Mouse (Mus musculus): ENCODE results near the gene Fgf4. TPM values are rescaled to one million over a fixed set of nuclear protein-coding genes. Genes with fewer than 3 reads are reported as not detected.
"Not testable (repeated sequence)": the region's sequence is repeated elsewhere in the genome, so short reads cannot be mapped to it uniquely, and the experiment has no call there.

The Fgf4 gene
- total RNA-seq, 2 experiments from 2014 or later, result 1.7 TPM; not detected in 1

DNA sequence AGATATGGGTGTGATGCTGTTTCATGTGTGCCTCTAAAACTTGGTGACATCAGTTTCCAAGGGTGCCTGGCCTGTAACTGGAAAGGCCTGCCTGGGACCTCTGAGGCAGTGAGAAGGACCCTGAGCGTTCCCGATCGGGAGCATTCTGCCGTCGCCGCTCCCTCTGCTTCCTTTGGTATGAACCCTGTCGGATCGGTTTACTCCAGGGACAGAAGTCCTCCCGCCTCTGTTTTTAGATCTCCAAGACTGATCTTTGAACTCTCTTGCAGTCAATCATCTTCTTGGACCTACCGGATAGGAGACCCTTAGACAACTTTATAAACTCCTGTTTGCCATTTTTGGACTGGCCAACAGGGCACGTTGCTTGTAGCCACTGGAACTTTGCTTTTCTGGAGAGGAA is 16.0 kb downstream of the Fgf4 start:
- no peak for ATAC-seq (replicated peaks; ENCODE audit: low FRiP score, poor library complexity, severe bottlenecking)

DNA sequence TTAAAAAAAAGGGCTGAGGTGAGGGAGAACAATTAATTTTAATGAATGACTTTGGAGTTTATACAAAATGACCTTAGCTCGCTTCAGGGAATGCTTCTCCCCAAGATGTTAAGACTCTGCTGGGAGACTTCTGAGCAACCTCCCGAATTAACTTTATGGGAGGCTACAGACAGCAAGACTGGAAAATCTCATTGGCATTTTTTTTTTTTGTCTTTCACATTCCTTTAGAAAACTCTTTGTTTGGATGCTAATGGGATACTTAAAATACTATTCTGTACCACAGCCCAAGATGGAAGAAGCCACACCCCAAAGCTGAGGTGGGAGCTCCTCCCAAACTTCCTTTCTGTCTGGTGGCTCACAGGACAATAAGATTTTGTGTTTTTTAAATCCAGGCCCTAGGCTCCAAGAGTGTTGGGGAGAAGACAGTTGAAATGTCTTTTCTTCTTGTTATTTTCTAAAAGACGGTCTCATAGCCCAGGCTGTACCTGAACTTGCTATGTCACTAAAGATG is 17.0 kb downstream of the Fgf4 start:
- no peak for ATAC-seq (replicated peaks; ENCODE audit: low FRiP score, poor library complexity, severe bottlenecking)

DNA sequence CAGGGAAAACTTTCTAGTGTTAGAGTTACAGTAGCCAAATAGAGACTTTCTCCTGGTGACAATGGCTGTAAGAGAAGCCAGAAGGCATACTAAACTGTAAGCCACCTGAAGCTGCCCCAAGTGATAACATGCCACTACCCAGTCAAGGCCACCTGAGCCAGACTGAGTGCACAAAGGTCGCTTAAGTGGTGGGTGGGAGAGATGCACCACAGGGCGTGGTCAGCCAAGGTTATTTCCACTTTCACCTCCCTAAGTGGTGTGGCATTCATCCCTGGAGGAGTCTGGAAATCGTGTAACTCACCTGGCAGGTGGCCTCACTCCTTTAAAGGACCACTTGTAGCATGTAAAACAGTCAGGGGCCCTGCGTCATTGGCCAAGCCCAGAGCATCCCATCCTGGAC is 20.0 kb downstream of the Fgf4 start:
- ATAC-seq (replicated peaks; ENCODE audit: low FRiP score, poor library complexity, severe bottlenecking), result no peak

DNA sequence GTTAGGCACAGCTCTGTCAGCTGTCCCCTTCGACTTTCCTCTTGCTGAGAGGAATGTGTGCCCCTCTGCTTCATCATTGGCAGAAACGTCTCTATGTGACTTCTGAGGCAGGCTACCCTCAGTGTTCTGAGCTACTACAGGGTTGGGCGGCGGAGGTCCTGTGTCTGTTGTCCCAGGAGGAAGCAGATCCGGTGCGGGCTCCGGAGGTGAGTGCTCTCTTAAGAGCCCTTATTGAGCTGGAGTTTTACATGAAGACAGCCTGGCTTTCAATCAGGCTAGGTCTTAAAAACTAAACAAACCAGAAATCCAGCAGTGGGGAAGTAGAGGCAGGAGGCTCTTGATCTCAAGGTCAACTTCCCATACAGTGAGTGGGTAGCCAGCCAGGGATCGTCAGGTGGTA is 20.4 kb downstream of the Fgf4 start:
- ATAC-seq (replicated peaks; ENCODE audit: low FRiP score, poor library complexity, severe bottlenecking), result no peak

DNA sequence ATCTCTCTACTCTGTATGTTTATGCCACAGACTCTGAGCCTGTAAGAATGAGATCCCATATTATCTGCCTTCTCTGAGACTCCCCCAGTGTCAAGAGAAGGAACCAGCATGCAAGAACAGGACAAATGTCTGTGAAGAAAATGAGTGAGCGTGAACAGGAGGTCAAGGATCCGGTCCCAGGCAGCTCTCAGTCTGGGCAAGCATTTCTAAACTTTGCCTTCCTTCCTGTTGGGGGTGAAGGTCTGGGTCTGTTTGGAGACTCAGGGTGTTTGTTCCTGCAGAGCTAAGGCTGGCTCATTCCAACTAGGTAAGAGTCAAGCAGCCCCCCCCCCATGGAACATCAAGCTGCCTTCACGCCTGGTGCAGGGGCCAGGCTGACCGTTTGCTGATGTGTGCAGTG is 25.3 kb downstream of the Fgf4 start:
- no peak for ATAC-seq (replicated peaks; ENCODE audit: low FRiP score, poor library complexity, severe bottlenecking)

DNA sequence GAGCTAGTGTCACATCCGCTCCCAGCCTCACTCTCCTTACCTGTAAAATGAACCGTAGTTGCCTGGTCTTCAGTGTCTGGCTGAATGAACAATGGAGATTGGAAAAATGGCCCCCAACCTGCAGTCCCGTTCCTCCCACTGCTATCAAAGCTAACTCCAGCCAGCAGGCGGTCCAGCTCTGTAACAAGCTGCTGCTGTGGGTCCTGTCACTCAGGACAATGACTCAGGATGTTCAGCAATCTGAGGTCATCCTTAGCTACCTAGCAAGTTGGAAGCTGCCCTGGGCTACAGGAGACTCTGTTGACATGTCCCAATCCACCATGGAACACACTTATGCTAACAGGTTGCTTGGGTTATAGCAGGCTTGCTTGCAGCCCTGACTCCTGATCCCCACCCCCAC is 26.0 kb downstream of the Fgf4 start:
- no peak for ATAC-seq (replicated peaks; ENCODE audit: low FRiP score, poor library complexity, severe bottlenecking)

DNA sequence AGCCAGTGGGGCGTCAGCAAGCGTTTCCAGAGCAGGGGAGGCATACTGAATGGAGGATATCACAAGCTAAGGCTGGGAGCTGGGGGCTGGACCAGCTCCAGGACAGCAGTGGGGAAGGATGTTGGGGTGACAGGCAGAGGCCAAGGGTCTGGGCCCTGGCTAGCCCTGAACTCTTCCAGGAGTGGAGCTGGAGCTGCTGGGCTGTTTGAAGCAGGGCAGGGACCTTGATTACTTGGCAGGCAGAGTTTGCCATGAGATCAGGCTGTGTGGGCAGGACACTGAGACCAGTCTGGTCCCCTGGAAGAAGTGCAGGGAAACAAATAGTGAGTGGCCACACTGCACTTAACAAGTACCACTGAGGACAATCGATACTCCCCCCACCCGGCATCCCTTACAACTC is 27.1 kb downstream of the Fgf4 start:
- ATAC-seq (replicated peaks; ENCODE audit: low FRiP score, poor library complexity, severe bottlenecking), result no peak

DNA sequence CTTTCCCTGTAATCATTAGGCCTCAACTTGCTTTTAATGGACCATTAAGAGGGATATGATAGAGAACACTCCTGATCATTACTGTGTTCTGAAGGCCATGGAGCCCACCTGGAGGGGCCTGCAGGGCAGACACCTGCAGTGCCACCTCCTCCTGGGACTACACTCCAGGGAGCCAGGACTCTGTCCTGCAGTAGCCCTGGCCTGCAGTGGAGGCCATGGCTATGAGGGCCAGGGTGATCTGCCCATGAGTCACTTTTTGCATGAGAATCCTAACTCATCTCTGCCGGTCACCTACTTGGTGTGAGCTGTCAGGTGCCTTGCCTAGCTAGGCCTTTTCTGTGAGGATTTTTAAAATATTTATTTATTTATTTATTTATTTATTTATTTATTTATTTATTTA is 31.2 kb downstream of the Fgf4 start:
- ATAC-seq (replicated peaks; ENCODE audit: low FRiP score, poor library complexity, severe bottlenecking), result no peak

DNA sequence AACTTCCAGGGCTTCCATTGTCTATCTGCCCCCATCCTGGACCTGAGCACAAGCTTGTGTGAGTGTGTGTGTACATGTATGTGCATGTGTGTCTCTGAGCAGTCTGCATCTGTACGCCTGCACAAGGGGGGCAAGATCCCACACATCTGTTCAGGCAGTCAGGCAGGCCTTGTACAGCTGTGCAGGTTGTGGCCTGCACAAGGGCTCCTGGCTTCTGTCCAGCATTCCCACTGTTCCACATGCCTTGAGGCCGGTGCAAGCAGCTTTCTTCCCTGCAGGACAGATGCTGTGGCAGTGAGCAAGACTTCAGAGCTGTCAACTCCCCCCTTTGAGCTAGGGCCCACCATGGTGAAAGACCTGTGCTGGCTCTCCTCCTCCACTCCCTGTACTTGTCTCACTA is 35.9 kb downstream of the Fgf4 start:
- ATAC-seq (replicated peaks; ENCODE audit: low FRiP score, poor library complexity, severe bottlenecking), result no peak

DNA sequence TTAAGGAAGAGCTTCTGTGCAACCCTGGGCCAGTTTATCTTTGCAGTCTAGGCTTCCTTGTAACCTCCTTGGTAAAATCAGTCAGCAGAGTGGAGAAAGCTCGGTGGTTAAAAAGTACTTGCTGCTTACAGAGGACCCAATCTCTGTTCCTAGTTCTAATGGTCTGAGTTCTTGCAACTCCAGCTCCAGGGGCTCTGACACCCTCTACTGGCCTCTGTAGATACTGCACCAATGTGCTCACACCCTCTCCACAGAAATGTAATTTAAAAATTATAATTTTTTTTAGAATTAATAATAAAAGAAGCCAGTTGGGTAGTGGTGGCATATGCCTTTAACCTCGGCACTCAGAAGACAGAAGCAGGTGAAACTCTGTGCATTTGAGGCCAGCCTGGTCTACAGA is 40.5 kb downstream of the Fgf4 start:
- no peak for ATAC-seq (replicated peaks; ENCODE audit: low FRiP score, poor library complexity, severe bottlenecking)

DNA sequence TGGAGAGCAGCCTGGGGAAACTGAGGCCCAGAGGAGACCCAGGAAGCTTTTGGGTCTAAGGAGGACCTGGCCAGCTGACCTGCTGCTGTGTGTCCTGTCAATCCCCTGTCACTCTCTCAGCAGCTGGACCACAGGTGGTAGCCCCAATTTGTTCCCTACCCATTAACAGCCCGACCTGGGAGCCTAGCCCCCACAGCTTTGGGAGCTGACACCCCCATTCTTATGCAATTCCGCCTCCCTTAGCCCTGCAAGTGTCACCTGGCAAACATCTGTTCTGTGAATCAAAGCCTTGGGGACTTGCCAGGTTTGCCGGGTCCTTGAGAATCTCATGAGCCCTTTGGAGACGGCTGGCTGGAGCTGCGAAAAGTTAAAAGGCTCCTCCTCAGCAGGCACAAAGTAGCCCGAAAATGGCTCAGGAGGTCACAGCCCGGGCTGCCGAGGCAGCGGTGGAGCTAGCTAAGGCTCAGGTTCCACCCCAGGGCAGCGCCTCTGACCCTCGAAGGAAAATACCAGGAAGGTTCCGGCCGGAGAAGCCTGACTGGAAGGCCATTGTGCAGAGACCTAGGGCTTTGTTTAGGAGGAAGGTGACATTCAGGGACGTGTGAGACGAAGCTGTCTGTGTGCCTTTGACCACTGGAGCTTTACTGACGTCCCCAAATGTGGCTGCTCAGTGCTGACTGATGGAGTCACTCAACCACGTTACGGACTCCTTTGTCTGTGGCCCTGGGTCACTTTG is 41.6 kb downstream of the Fgf4 start:
- ATAC-seq (replicated peaks; ENCODE audit: low FRiP score, poor library complexity, severe bottlenecking), result no peak

DNA sequence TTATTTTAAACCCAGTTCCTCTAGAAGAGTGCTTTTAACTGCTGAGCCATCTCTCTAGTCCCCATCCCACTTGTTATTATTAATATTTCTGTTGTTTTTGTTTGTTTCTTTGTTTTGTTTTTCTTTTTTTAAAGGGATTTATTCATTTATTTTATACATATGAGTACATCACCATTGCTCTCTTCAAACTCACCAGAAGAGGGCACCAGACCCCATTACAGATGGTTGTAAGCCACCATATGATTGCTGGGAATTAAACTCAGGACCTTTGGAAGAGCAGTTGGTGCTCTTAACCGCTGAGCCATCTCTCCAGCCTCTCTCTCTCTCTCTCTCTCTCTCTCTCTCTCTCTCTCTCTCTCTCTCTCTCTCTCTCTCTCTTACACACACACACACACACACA is 43.5 kb downstream of the Fgf4 start:
- not testable (repeated sequence) for ATAC-seq (replicated peaks; ENCODE audit: low FRiP score, poor library complexity, severe bottlenecking)

DNA sequence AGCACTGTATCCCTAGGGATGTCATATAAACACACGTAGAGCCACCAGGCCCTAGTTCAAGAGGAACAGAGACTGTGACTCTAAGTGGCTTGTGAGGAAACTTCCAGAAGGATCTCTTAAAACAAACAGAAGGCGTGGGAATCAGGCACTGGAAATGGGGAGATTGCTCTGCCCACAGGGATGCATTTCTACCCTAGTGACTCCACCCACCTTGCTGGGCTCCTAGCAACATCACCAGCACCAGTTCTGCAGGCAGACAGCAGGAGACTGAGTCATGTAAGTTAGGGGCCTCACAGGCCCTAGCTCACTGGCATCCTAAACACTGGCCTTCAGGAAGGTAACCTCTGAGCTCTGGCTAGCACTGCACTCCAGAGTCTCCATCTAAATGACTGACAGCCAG is 44.7 kb downstream of the Fgf4 start:
- no peak for ATAC-seq (replicated peaks; ENCODE audit: low FRiP score, poor library complexity, severe bottlenecking)

DNA sequence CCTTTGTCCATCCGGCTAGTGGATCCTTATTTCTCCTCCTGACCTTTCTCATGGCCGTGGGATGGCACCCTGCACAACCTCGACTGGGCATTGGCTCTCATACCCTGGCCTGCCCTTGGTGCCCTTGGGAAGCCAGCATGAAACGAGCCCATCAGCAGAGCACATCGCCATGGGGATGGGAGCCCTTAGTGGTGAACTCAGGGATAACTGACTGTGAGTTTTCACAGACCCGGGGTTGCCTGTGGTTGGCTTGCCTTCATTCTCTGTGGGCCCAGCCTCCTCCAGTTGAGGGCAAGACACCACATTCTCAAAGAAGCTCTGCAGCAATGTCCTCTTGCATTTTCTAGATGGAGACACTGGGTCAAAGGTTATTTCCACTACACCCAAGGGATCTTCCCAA is 45.2 kb downstream of the Fgf4 start:
- ATAC-seq (replicated peaks; ENCODE audit: low FRiP score, poor library complexity, severe bottlenecking), result no peak

DNA sequence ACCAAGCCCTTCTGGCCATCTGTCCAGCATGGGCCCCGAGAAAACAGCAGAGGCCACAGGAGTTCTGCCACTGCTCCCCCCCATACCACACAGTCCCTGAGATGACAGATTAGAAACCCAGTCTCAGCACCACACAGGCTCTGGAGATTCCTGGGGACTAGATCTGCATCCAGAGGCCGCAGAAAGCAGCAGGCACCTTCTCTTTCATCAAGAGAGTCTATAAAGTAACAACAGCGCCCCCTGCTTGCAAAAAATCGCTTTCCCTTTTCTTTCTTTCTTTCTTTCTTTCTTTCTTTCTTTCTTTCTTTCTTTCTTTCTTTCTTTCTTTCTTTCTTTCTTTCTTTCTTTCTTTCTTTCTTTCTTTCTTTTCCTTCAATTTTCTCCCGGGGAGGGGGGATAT is 47.0 kb downstream of the Fgf4 start:
- ATAC-seq (replicated peaks; ENCODE audit: low FRiP score, poor library complexity, severe bottlenecking), result no peak

DNA sequence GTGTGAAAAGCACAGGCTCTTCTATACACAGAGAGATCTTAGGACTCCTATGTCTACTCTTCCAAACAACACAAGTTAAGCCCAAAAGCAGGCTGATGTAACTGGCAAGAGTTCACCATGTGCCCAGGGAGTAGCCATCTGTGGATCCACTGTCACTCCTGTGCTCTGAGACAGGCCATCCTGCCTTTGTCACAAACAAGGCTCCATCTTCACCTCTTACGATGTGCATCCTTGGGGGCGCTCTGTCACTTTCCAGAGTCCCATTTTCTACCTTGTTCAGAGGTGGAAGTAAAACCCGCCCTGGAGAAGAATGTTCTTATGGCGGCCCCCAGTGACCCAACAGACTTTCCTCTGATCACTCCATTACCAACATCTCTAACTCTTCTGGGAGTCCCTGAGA is 47.5 kb downstream of the Fgf4 start:
- ATAC-seq (replicated peaks; ENCODE audit: low FRiP score, poor library complexity, severe bottlenecking), result no peak

DNA sequence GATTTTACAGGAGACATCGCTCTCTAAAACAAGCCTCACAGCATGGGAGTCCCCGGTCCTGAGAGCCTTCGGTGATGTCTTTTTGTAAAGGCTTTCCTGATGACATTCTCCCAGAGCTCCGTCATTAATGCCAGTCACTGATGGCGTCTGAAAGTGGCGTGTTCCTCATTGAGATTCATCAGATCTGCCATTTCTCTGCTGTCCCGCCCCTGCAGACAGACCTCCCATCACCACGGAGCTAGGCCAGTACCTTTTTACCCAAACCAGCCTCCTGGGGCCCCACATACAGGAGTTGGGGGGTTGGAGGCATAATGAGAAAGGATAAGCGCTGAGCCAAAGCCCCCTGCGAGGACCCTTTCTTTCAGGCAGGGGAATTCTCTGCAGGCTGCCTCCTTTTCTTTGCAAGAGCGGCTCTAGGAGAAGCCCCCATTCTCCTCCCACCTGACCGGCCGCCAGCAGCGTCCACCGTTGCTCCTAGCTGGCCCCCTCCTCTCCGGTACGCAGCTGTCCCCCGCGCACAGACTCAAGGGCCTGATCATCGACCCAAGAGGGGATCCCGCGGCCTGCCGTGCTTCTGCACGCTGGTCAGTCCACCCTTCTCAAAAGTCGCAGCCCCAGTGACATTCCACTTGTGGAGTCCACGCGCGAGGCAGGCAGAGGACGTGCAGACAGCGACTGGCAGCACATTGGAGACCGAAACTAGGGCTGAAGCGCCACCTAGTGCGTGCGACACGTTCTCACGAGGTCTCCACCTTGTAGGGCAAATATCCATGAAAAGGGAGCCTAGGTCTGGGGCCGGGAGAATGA is 48.3 kb downstream of the Fgf4 start:
- no peak for ATAC-seq (replicated peaks; ENCODE audit: low FRiP score, poor library complexity, severe bottlenecking)

DNA sequence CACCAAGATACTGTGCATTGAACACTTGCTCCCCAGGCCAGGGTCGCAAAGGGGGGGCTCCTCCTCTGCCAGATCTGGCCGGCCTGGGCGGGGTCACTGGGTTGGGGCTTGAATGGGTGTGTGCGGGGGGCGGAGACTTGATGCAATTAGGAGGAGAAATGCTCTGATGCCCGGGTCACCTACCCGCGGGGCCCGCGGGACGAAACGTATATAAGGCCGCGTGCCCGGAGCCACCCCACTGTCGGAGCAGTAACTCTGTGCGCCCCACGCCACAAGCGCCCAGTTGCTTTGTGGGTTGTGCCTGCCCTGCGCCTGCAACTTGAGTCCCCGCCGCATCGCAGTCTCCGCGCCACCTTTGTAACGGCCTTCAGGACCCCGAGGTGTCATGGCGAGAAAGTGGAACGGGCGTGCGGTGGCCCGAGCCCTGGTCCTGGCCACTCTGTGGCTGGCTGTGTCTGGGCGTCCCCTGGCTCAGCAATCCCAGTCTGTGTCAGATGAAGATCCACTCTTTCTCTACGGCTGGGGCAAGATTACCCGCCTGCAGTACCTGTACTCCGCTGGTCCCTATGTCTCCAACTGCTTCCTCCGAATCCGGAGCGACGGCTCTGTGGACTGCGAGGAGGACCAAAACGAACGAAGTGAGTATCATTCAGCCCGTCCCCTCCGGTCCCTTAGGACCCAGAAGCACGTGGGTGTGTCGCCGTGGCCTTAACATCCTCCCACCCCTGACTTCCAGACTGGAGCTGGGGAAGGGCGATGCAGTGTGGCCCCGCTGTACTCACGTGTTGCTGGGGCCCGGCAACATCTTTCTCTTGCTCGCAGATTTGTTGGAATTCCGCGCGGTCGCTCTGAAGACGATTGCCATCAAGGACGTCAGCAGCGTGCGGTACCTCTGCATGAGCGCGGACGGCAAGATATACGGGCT is 49.4 kb downstream of the Fgf4 start, which contains the start of gene Fgf15:
TSS of gene Fgf15 (plus strand) at position 238 of the 925 bp plus-strand sequence.
- ATAC-seq (replicated peaks; ENCODE audit: low FRiP score, poor library complexity, severe bottlenecking), result no peak

DNA sequence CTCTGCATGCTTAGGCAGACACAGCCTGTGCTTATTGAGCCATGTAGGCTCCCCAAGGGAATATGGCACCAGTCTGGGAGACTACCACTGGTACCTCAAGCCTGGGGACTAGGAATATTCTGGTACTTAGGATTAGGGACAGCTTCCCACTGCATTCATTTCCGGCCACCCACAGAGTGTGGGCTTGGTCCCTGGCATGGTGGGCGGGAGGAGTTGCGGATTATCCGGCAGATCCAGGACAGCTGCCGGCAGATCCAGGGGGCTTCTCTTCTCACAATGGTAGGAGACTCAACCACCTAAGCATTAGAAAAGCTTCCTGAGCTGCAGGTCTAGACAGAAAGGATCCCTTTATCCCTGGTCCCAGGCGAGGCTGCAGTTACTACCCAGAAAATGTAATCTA is 51.3 kb downstream of the Fgf4 start:
- no peak for ATAC-seq (replicated peaks; ENCODE audit: low FRiP score, poor library complexity, severe bottlenecking)

DNA sequence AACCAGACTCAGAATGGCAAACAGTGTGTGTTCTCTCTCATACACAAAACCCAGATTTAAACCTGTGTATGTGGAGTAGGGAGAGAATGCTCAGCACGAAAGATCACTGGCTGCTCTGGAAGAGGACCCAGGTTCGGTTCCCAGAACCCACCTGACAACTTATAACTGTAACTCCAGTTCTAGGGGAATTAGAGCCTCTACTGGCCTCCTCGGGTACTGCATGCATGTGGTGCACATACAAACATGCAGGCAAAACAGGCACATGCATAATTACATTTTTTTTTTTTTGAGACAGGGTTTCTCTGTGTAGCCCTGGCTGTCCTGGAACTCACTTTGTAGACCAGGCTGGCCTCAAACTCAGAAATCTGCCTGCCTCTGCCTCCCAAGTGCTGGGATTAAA is 58.3 kb downstream of the Fgf4 start:
- not testable (repeated sequence) for ATAC-seq (replicated peaks; ENCODE audit: low FRiP score, poor library complexity, severe bottlenecking)

Data from erythroblast, adult 5-6 weeks (primary cell).